Mouse (Mus musculus): Measurements from ENCODE around the gene Sntg2.

- no peak for TF ChIP-seq POLR2A (IDR thresholded peaks at IDR 0.05; ENCODE audit: borderline replicate concordance, low read depth, low read length)
- no peak for TF ChIP-seq CTCF (IDR thresholded peaks at IDR 0.05; ENCODE audit: low read depth, low read length)
Observed at GRCm38 (mm10) chr12:30369141-30369540, 4.0 kb downstream of the Sntg2 start.

Data from bone marrow macrophage, adult 2 months (primary cell).